Mouse (Mus musculus) testis, adult 2 months (tissue): Measurements from ENCODE around the gene Uqcr11.

Experiments
- CTCF ChIP-seq: fragments of 200-500 bp; IDR thresholded peaks from 2 replicates; pipeline ENCODE4 v1.5.1; 2012; ENCODE audit warnings: low read depth, mild to moderate bottlenecking, inconsistent platforms, low read length, moderate library complexity; ENCODE audit not compliant: control insufficient read depth, insufficient read depth, insufficient replicate concordance
- POLR2A ChIP-seq: fragments of 200-500 bp; IDR thresholded peaks from 2 replicates; pipeline ENCODE4 v1.6.1; 2012; ENCODE audit warnings: low read depth, mild to moderate bottlenecking, inconsistent platforms, low read length, moderate library complexity; ENCODE audit not compliant: control insufficient read depth

GRCm38 (mm10) chr10:80374063-80374462 lies 32.6 kb downstream of the Uqcr11 start:
- no peak for TF ChIP-seq POLR2A
- TF ChIP-seq CTCF: peak; percentile 59; the same call in 1 of the 2 replicates
